Mouse (Mus musculus): ENCODE data around the gene Adra1d.

Adra1d gene

DNA sequence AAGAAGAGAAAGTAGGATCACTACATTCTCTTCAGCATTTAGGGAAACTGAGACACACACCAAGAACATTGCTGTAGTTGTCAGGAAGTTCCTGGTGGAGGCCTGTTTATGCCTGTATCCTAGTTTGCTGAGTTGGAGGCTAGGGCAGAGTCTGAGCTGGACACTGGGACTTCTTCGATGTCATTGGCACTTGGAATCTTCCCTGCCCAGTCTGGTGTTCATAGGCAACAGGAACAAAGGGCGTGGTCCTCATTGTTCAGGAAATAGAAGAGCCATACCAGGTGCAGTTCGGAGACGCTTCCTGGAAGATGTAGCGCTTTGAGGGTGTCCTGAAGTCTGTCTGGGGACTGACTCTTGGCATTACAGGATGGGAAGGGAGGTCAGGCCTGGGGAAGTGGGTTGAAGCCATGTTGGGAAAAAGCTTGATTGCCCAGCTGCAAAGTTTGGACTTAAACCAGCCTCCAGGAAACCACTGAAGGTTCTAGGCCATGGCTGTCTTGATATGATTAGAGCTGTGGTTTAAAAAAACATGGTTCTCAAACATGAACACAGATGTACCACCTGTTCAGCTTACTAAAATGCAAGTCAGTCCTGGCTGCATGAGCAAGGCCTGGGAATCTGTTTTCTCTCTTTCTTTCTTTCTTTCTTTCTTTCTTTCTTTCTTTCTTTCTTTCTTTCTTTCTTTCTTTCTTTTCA lies 65.8 kb downstream of the Adra1d start:
- CTCF ChIA-PET: interaction anchor here (0.6 kb wide), 1 partner anchor 246 kb away, joined by 3 read pairs; no protein-coding TSS in a partner anchor

Data from spleen, embryonic (tissue).